Mouse (Mus musculus) MEL (cell line): Measurements from ENCODE around the gene Hps4. TPM values are rescaled to one million over a fixed set of nuclear protein-coding genes. Genes with fewer than 3 reads are reported as not detected.
A peak's percentile ranks its signal among the peaks of the same experiment; 100 is the strongest.

Source experiments
- DNase-seq: peaks from one replicate; pipeline ENCODE4 v3.0.0; 2011; ENCODE audit warnings: low read depth, low spot score
- H3K27ac ChIP-seq: 2 replicates; pipeline ENCODE4 v1.5.1; 2012; ENCODE audit warnings: low read depth, mild to moderate bottlenecking, control low read depth, low read length, moderate library complexity; ENCODE audit not compliant: control insufficient read depth
- H3K27me3 ChIP-seq, 2 experiments: fragments of 150-350 bp in 1 of 2; sonication (generic) in 1 of 2; 2 replicates each; pipeline ENCODE4 v1.6.1; 2012; ENCODE audit warnings: low read length in 2 of 2, mild to moderate bottlenecking in 2 of 2, improper control_type of control experiment in 1 of 2, moderate library complexity in 1 of 2; ENCODE audit not compliant: insufficient read depth in 2 of 2, control insufficient read depth in 1 of 2
- H3K36me3 ChIP-seq, 2 experiments: 2 replicates each; pipeline ENCODE4 v1.6.1; 2012 to 2014; ENCODE audit warnings: low read length in 2 of 2, improper control_type of control experiment in 1 of 2, inconsistent platforms in 1 of 2, mild to moderate bottlenecking in 1 of 2; ENCODE audit not compliant: insufficient read depth in 2 of 2, control insufficient read depth in 1 of 2
- H3K4me1 ChIP-seq, 2 experiments: fragments of 150-350 bp in 1 of 2; sonication (generic) in 1 of 2; 2 replicates each; pipeline ENCODE4 v1.6.1; 2012; ENCODE audit warnings: low read length in 2 of 2, improper control_type of control experiment in 1 of 2, mild to moderate bottlenecking in 1 of 2; ENCODE audit not compliant: insufficient read depth in 2 of 2, control insufficient read depth in 1 of 2
- H3K4me3 ChIP-seq, 2 experiments: fragments of 150-350 bp in 1 of 2; sonication (generic) in 1 of 2; 2 replicates each; pipeline ENCODE4 v1.5.1; 2012; ENCODE audit warnings: low read depth in 2 of 2, low read length in 2 of 2, mild to moderate bottlenecking in 2 of 2, moderate library complexity in 2 of 2, control low read depth in 1 of 2, improper control_type of control experiment in 1 of 2; ENCODE audit not compliant: control insufficient read depth in 1 of 2, insufficient read depth in 1 of 2
- H3K79me2 ChIP-seq: 2 replicates; pipeline ENCODE4 v1.6.1; 2012; ENCODE audit warnings: mild to moderate bottlenecking, low read length, moderate library complexity; ENCODE audit not compliant: control insufficient read depth, poor library complexity, insufficient read depth
- H3K9ac ChIP-seq: 2 replicates; pipeline ENCODE4 v1.6.1; 2012; ENCODE audit warnings: low read depth, mild to moderate bottlenecking, control low read depth, low read length, moderate library complexity; ENCODE audit not compliant: control insufficient read depth, poor library complexity, severe bottlenecking
- H3K9me3 ChIP-seq: fragments of 150-350 bp; sonication (generic); replicated peaks from 2 replicates; pipeline ENCODE4 v1.6.1; 2012; ENCODE audit warnings: mild to moderate bottlenecking, low read length, improper control_type of control experiment, moderate library complexity; ENCODE audit not compliant: insufficient read depth
- BHLHE40 ChIP-seq: IDR thresholded peaks from 2 replicates; pipeline ENCODE4 v1.6.1; 2012; ENCODE audit warnings: low read depth, mild to moderate bottlenecking, inconsistent platforms, low read length, improper control_type of control experiment, borderline replicate concordance
- CHD1 ChIP-seq: IDR thresholded peaks from 2 replicates; pipeline ENCODE4 v1.6.1; 2012; ENCODE audit warnings: low read depth, mild to moderate bottlenecking, inconsistent platforms, low read length, improper control_type of control experiment
- CTCF ChIP-seq, 3 experiments: IDR thresholded peaks in 2 of 3; conservative IDR thresholded peaks in 1 of 3; 2 replicates each; pipeline ENCODE4 v1.5.1; 2011 to 2012; ENCODE audit warnings: low read length in 3 of 3, low read depth in 2 of 3, mild to moderate bottlenecking in 2 of 3, improper control_type of control experiment in 1 of 3, inconsistent platforms in 1 of 3, mixed read lengths in 1 of 3, moderate library complexity in 1 of 3; ENCODE audit not compliant: control insufficient read depth in 1 of 3, insufficient read depth in 1 of 3, poor library complexity in 1 of 3, severe bottlenecking in 1 of 3
- E2F4 ChIP-seq: IDR thresholded peaks from 2 replicates; pipeline ENCODE4 v1.6.1; 2011; ENCODE audit warnings: low read depth, low read length, improper control_type of control experiment, borderline replicate concordance
- GABPA ChIP-seq: IDR thresholded peaks from 2 replicates; pipeline ENCODE4 v1.6.1; 2012; ENCODE audit warnings: low read depth, mild to moderate bottlenecking, inconsistent platforms, low read length, improper control_type of control experiment, moderate library complexity
- GATA1 ChIP-seq: IDR thresholded peaks from 2 replicates; pipeline ENCODE4 v1.6.1; 2011; ENCODE audit warnings: low read depth, low read length, improper control_type of control experiment
- HCFC1 ChIP-seq: IDR thresholded peaks from 2 replicates; pipeline ENCODE4 v1.6.1; 2012; ENCODE audit warnings: low read depth, mild to moderate bottlenecking, inconsistent platforms, low read length, improper control_type of control experiment, moderate library complexity
- JUND ChIP-seq: IDR thresholded peaks from 2 replicates; pipeline ENCODE4 v1.6.1; 2011; ENCODE audit warnings: low read depth, mild to moderate bottlenecking, improper control_type of control experiment, low read length
- KAT2A ChIP-seq: conservative IDR thresholded peaks from 2 replicates; pipeline ENCODE4 v1.6.1; 2012; ENCODE audit warnings: low read depth, low read length, improper control_type of control experiment, inconsistent platforms
- MAX ChIP-seq: IDR thresholded peaks from 2 replicates; pipeline ENCODE4 v1.6.1; 2011; ENCODE audit warnings: low read length, improper control_type of control experiment
- MAZ ChIP-seq: IDR thresholded peaks from 2 replicates; pipeline ENCODE4 v1.6.1; 2012; ENCODE audit warnings: low read depth, mild to moderate bottlenecking, inconsistent platforms, low read length, improper control_type of control experiment
- MXI1 ChIP-seq: IDR thresholded peaks from 2 replicates; pipeline ENCODE4 v1.6.1; 2011; ENCODE audit warnings: mild to moderate bottlenecking, low read depth, low read length, improper control_type of control experiment
- MYB ChIP-seq: IDR thresholded peaks from 2 replicates; pipeline ENCODE4 v1.6.1; 2011; ENCODE audit warnings: mild to moderate bottlenecking, low read depth, low read length, improper control_type of control experiment
- NELFE ChIP-seq: IDR thresholded peaks from 2 replicates; pipeline ENCODE4 v1.6.1; 2011; ENCODE audit warnings: low read depth, low read length, improper control_type of control experiment
- NRF1 ChIP-seq: IDR thresholded peaks from 2 replicates; pipeline ENCODE4 v1.6.1; 2014; ENCODE audit warnings: low read depth, mild to moderate bottlenecking, inconsistent platforms, low read length, improper control_type of control experiment, moderate library complexity; ENCODE audit not compliant: poor library complexity, insufficient read depth, severe bottlenecking
- POLR2A ChIP-seq, 2 experiments: IDR thresholded peaks; 2 replicates each; pipeline ENCODE4 v1.6.1; 2011 to 2012; ENCODE audit warnings: low read length in 2 of 2, mild to moderate bottlenecking in 2 of 2, control low read depth in 1 of 2, improper control_type of control experiment in 1 of 2, low read depth in 1 of 2, moderate library complexity in 1 of 2; ENCODE audit not compliant: control insufficient read depth in 1 of 2, insufficient read depth in 1 of 2, poor library complexity in 1 of 2
- POLR2AphosphoS2 ChIP-seq: IDR thresholded peaks from 2 replicates; pipeline ENCODE4 v1.6.1; 2011; ENCODE audit warnings: low read length, improper control_type of control experiment
- RAD21 ChIP-seq: IDR thresholded peaks from 2 replicates; pipeline ENCODE4 v1.6.1; 2011; ENCODE audit warnings: mild to moderate bottlenecking, low read depth, low read length, improper control_type of control experiment
- SMC3 ChIP-seq: IDR thresholded peaks from 2 replicates; pipeline ENCODE4 v1.6.1; 2011; ENCODE audit warnings: low read depth, low read length, improper control_type of control experiment
- TAL1 ChIP-seq: IDR thresholded peaks from 2 replicates; pipeline ENCODE4 v1.6.1; 2012; ENCODE audit warnings: mild to moderate bottlenecking, inconsistent platforms, low read length, moderate library complexity, mixed read lengths
- TBP ChIP-seq: IDR thresholded peaks from 2 replicates; pipeline ENCODE4 v1.8.0; 2011; ENCODE audit warnings: low read depth, low read length, improper control_type of control experiment
- TCF12 ChIP-seq: IDR thresholded peaks from 2 replicates; pipeline ENCODE4 v1.6.1; 2014; ENCODE audit warnings: low read depth, mild to moderate bottlenecking, inconsistent platforms, low read length, improper control_type of control experiment, moderate library complexity
- UBTF ChIP-seq: IDR thresholded peaks from 2 replicates; pipeline ENCODE4 v1.6.1; 2012; ENCODE audit warnings: low read depth, mild to moderate bottlenecking, inconsistent platforms, low read length, improper control_type of control experiment, moderate library complexity, borderline replicate concordance; ENCODE audit not compliant: insufficient read depth
- USF2 ChIP-seq, 2 experiments: IDR thresholded peaks; 2 replicates each; pipeline ENCODE4 v1.6.1; 2011 to 2012; ENCODE audit warnings: improper control_type of control experiment in 2 of 2, low read length in 2 of 2, borderline replicate concordance in 1 of 2, inconsistent platforms in 1 of 2, low read depth in 1 of 2, mild to moderate bottlenecking in 1 of 2; ENCODE audit not compliant: insufficient read depth in 1 of 2
- ZC3H11A ChIP-seq: IDR thresholded peaks from 2 replicates; pipeline ENCODE4 v1.6.1; 2012; ENCODE audit warnings: low read depth, mild to moderate bottlenecking, inconsistent platforms, low read length, improper control_type of control experiment
- ZKSCAN1 ChIP-seq: IDR thresholded peaks from 2 replicates; pipeline ENCODE4 v1.6.1; 2012; ENCODE audit warnings: low read depth, mild to moderate bottlenecking, inconsistent platforms, low read length, improper control_type of control experiment, moderate library complexity
- ZMIZ1 ChIP-seq: IDR thresholded peaks from 2 replicates; pipeline ENCODE4 v1.6.1; 2012; ENCODE audit warnings: low read depth, mild to moderate bottlenecking, inconsistent platforms, low read length, improper control_type of control experiment, moderate library complexity
- polyA plus RNA-seq, 2 experiments: library from polyadenylated mRNA; stranded (reverse) in 1 of 2; unstranded in 1 of 2; fragments of >175 nt in 1 of 2; fragments of >200 nt in 1 of 2; gene quantifications; 2 replicates each; pipeline versions ENCODE4 v1.2.1 to v1.2.4; 2012; ENCODE audit warnings: low replicate concordance in 2 of 2, low read depth in 1 of 2; ENCODE audit not compliant: insufficient read length in 2 of 2, insufficient read depth in 1 of 2, missing spikeins in 1 of 2
- total RNA-seq: library from RNA; depleted of rRNA; stranded (reverse); fragments of 300-350 nt; gene quantifications from 2 replicates; pipeline ENCODE4 v1.2.3, GENCODE M21; 2012

Hps4 gene
- total and polyA plus RNA-seq, 3 experiments, result 37.1 to 41.7 TPM; not detected in 1

- DNase-seq, result no peak
- TF ChIP-seq BHLHE40 (no peak), POLR2AphosphoS2 (no peak), POLR2A (IDR thresholded peaks at IDR 0.05; ENCODE audit: control insufficient read depth in 1 of 2, insufficient read depth in 1 of 2, low read depth in 1 of 2, low read length in 2 of 2, poor library complexity in 1 of 2) (no peak), NELFE (no peak), ZKSCAN1 (no peak), RAD21 (no peak), MAX (no peak), TAL1 (no peak), CTCF (IDR thresholded peaks at IDR 0.05 in 2 of 3, conservative IDR thresholded peaks at IDR 0.05 in 1 of 3; ENCODE audit: control insufficient read depth in 1 of 3, insufficient read depth in 1 of 3, low read depth in 2 of 3, low read length in 3 of 3, poor library complexity in 1 of 3, severe bottlenecking in 1 of 3) (no peak), E2F4 (no peak), HCFC1 (no peak), MYB (no peak), CHD1 (no peak), SMC3 (no peak), MAZ (no peak), TCF12 (no peak)
- no peaks in the 10 kb centered on the region for H3K36me3 ChIP-seq
- H3K9ac ChIP-seq, result no peak overlapping the region
- no peak overlapping the region for H3K27ac ChIP-seq
- H3K4me1 ChIP-seq, result no peaks in the 10 kb centered on the region
- H3K27me3 ChIP-seq, result no peaks in the 10 kb centered on the region
- no peaks in the 10 kb centered on the region for H3K79me2 ChIP-seq
- H3K9me3 ChIP-seq, result no peaks in the 10 kb centered on the region
- no peak overlapping the region for H3K4me3 ChIP-seq
Observed at GRCm38 (mm10) chr5:112384805-112385472, 42.1 kb downstream of the Hps4 start.

DNA sequence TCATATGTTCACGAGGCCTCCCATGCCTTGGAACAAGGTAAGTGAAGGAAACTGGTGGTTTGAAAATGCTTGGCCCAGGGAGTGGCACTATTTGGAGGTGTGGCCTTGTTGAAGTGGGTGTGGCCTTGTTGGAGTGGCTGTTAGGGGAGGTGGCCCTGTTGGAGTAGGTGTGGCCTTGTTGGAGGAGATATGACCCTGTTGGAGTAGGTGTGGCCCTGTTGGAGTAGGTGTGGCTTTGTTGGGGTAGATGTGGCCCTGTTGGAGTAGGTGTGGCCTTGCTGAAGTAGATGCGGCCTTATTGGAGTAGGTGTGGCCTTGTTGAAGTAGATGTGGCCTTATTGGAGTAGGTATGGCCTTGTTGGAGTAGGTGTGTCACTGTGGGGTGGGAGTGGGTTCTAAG is 43.1 kb downstream of the Hps4 start:
- peak; percentile 56 for DNase-seq
- Histone ChIP-seq H3K36me3 (no peaks in the 10 kb centered on the region), H3K27ac (no peak overlapping the region), H3K9me3 (no peaks in the 10 kb centered on the region), H3K4me3 (no peak overlapping the region), H3K79me2 (no peaks in the 10 kb centered on the region), H3K27me3 (no peaks in the 10 kb centered on the region), H3K4me1 (no peaks in the 10 kb centered on the region), H3K9ac (no peak overlapping the region)
- TF ChIP-seq GABPA (no peak), UBTF (no peak), NELFE (no peak), CTCF (IDR thresholded peaks at IDR 0.05 in 2 of 3, conservative IDR thresholded peaks at IDR 0.05 in 1 of 3; ENCODE audit: control insufficient read depth in 1 of 3, insufficient read depth in 1 of 3, low read depth in 2 of 3, low read length in 3 of 3, poor library complexity in 1 of 3, severe bottlenecking in 1 of 3) (no peak), USF2 (IDR thresholded peaks at IDR 0.05; ENCODE audit: borderline replicate concordance in 1 of 2, insufficient read depth in 1 of 2, low read depth in 1 of 2, low read length in 2 of 2) (no peak), ZMIZ1 (no peak), POLR2AphosphoS2 (no peak), MAX (no peak), MXI1 (no peak), POLR2A (IDR thresholded peaks at IDR 0.05; ENCODE audit: control insufficient read depth in 1 of 2, insufficient read depth in 1 of 2, low read depth in 1 of 2, low read length in 2 of 2, poor library complexity in 1 of 2) (no peak), KAT2A (no peak), MAZ (no peak), BHLHE40 (no peak), ZC3H11A (no peak), TBP (no peak), GATA1 (no peak), NRF1 (no peak), JUND (no peak)
